Mouse (Mus musculus): ENCODE results near the gene Gns. TPM values are rescaled to one million over a fixed set of nuclear protein-coding genes. Genes with fewer than 3 reads are reported as not detected.

The Gns gene
- total and polyA plus RNA-seq, 2 experiments, result 65.7 to 84.0 TPM

- TF ChIP-seq CTCF (IDR thresholded peaks at IDR 0.05; ENCODE audit: low read depth, low read length) (no peak), POLR2A (IDR thresholded peaks at IDR 0.05; ENCODE audit: extremely low read depth, insufficient read depth, low read length) (no peak)
- peaks cover 3% of the 10 kb centered on the region; the same call in 1 of the 2 replicates for H3K36me3 ChIP-seq (ENCODE audit: control insufficient read depth, insufficient read depth, low read length)
- no peak for DNase-seq (ENCODE audit: extremely low read depth, low read depth, low spot score)
- no peaks in the 10 kb centered on the region for H3K27me3 ChIP-seq (ENCODE audit: control insufficient read depth, insufficient read depth, low read length)
- no peak overlapping the region for H3K9ac ChIP-seq (ENCODE audit: low read depth, low read length)
- no peak overlapping the region for H3K27ac ChIP-seq (replicated peaks; ENCODE audit: insufficient read depth, low read depth, low read length)
- no peaks in the 10 kb centered on the region; the same call in 1 of the 2 replicates for H3K79me2 ChIP-seq (ENCODE audit: control insufficient read depth, insufficient read depth, low read length)
- H3K4me1 ChIP-seq (ENCODE audit: control insufficient read depth, insufficient read depth, low read length), result no peaks in the 10 kb centered on the region; the same call in 1 of the 2 replicates
- H3K4me3 ChIP-seq (ENCODE audit: insufficient read depth, low read depth, low read length), result no peak overlapping the region
- WGBS, result 97% methylated on average over 10 of the region's 10 CpGs
Observed at GRCm38 (mm10) chr10:121342260-121342659, 22.6 kb upstream of the Gns start.

GRCm38 (mm10) chr10:121343867-121344266 lies 21.0 kb upstream of the Gns start:
- TF ChIP-seq CTCF (IDR thresholded peaks at IDR 0.05; ENCODE audit: low read depth, low read length), result no peak
- no peak for TF ChIP-seq POLR2A (IDR thresholded peaks at IDR 0.05; ENCODE audit: extremely low read depth, insufficient read depth, low read length)
- no peak overlapping the region for H3K4me3 ChIP-seq (ENCODE audit: insufficient read depth, low read depth, low read length)
- no peaks in the 10 kb centered on the region; the same call in 1 of the 2 replicates for H3K4me1 ChIP-seq (ENCODE audit: control insufficient read depth, insufficient read depth, low read length)
- peaks cover 3% of the 10 kb centered on the region; the same call in 1 of the 2 replicates for H3K36me3 ChIP-seq (ENCODE audit: control insufficient read depth, insufficient read depth, low read length)
- H3K27ac ChIP-seq (replicated peaks; ENCODE audit: insufficient read depth, low read depth, low read length), result peak overlapping the region; percentile 58; the same call in 1 of the 2 replicates
- WGBS, result 53% methylated on average over 6 of the region's 6 CpGs
- H3K79me2 ChIP-seq (ENCODE audit: control insufficient read depth, insufficient read depth, low read length), result no peaks in the 10 kb centered on the region; the same call in 1 of the 2 replicates
- no peak overlapping the region for H3K9ac ChIP-seq (ENCODE audit: low read depth, low read length)
- no peak for DNase-seq (ENCODE audit: extremely low read depth, low read depth, low spot score)
- H3K27me3 ChIP-seq (ENCODE audit: control insufficient read depth, insufficient read depth, low read length), result no peaks in the 10 kb centered on the region

- 18% methylated on average over 5 of the region's 5 CpGs for WGBS
- Histone ChIP-seq H3K36me3 (ENCODE audit: control insufficient read depth, insufficient read depth, low read length) (no peaks in the 10 kb centered on the region), H3K9ac (ENCODE audit: low read depth, low read length) (no peak overlapping the region), H3K4me1 (ENCODE audit: control insufficient read depth, insufficient read depth, low read length) (peaks cover 5% of the 10 kb centered on the region), H3K27ac (replicated peaks; ENCODE audit: insufficient read depth, low read depth, low read length) (peak overlapping the region; percentile 56), H3K4me3 (ENCODE audit: insufficient read depth, low read depth, low read length) (no peak overlapping the region; the same call in 1 of the 2 replicates), H3K79me2 (ENCODE audit: control insufficient read depth, insufficient read depth, low read length) (no peaks in the 10 kb centered on the region), H3K27me3 (ENCODE audit: control insufficient read depth, insufficient read depth, low read length) (no peaks in the 10 kb centered on the region)
- DNase-seq (ENCODE audit: extremely low read depth, low read depth, low spot score), result no peak
- TF ChIP-seq CTCF (IDR thresholded peaks at IDR 0.05; ENCODE audit: low read depth, low read length) (no peak), POLR2A (IDR thresholded peaks at IDR 0.05; ENCODE audit: extremely low read depth, insufficient read depth, low read length) (no peak)
Observed at GRCm38 (mm10) chr10:121349244-121349643, 15.6 kb upstream of the Gns start.

- no peaks in the 10 kb centered on the region for H3K27me3 ChIP-seq (ENCODE audit: control insufficient read depth, insufficient read depth, low read length)
- TF ChIP-seq POLR2A (IDR thresholded peaks at IDR 0.05; ENCODE audit: extremely low read depth, insufficient read depth, low read length) (no peak), CTCF (IDR thresholded peaks at IDR 0.05; ENCODE audit: low read depth, low read length) (no peak)
- 5% methylated on average over 35 of the region's 35 CpGs for WGBS
- DNase-seq (ENCODE audit: extremely low read depth, low read depth, low spot score), result peak; percentile 22
- H3K4me1 ChIP-seq (ENCODE audit: control insufficient read depth, insufficient read depth, low read length), result peaks cover 5% of the 10 kb centered on the region
- peak overlapping the region; percentile 84 for H3K4me3 ChIP-seq (ENCODE audit: insufficient read depth, low read depth, low read length)
- peak overlapping the region; percentile 81 for H3K9ac ChIP-seq (ENCODE audit: low read depth, low read length)
- no peaks in the 10 kb centered on the region for H3K36me3 ChIP-seq (ENCODE audit: control insufficient read depth, insufficient read depth, low read length)
- H3K79me2 ChIP-seq (ENCODE audit: control insufficient read depth, insufficient read depth, low read length), result no peaks in the 10 kb centered on the region
- H3K27ac ChIP-seq (replicated peaks; ENCODE audit: insufficient read depth, low read depth, low read length), result no peak overlapping the region; the same call in 1 of the 2 replicates
Observed at GRCm38 (mm10) chr10:121350357-121351065, 14.4 kb upstream of the Gns start.

- H3K36me3 ChIP-seq (ENCODE audit: control insufficient read depth, insufficient read depth, low read length), result no peaks in the 10 kb centered on the region
- DNase-seq (ENCODE audit: extremely low read depth, low read depth, low spot score), result peak; percentile 71
- peak within 1 kb of the TSS; percentile 84 for H3K4me3 ChIP-seq (ENCODE audit: insufficient read depth, low read depth, low read length)
- under 1% methylated on average over 61 of the region's 61 CpGs for WGBS
- TF ChIP-seq CTCF (IDR thresholded peaks at IDR 0.05; ENCODE audit: low read depth, low read length) (no peak), POLR2A (IDR thresholded peaks at IDR 0.05; ENCODE audit: extremely low read depth, insufficient read depth, low read length) (no peak)
- H3K9ac ChIP-seq (ENCODE audit: low read depth, low read length), result peak within 1 kb of the TSS; percentile 81
- H3K27ac ChIP-seq (replicated peaks; ENCODE audit: insufficient read depth, low read depth, low read length), result peak within 1 kb of the TSS; percentile 41
- H3K4me1 ChIP-seq (ENCODE audit: control insufficient read depth, insufficient read depth, low read length), result peaks cover 5% of the 10 kb centered on the region
- no peaks in the 10 kb centered on the region for H3K79me2 ChIP-seq (ENCODE audit: control insufficient read depth, insufficient read depth, low read length)
- H3K27me3 ChIP-seq (ENCODE audit: control insufficient read depth, insufficient read depth, low read length), result no peaks in the 10 kb centered on the region
Observed at GRCm38 (mm10) chr10:121351066-121351581, 13.8 kb upstream of the Gns start, which contains the start of gene Tbc1d30. TSS of gene Tbc1d30 (minus strand) at chr10:121351278.

Data from liver, adult 2 months (tissue).